Mouse (Mus musculus) megakaryocyte, embryonic 14.5 days (primary cell): ENCODE data around the gene Hlcs.

Source experiments
- FLI1 ChIP-seq: IDR thresholded peaks from 2 replicates; pipeline ENCODE4 v1.6.1; 2012; ENCODE audit warnings: low read length, inconsistent platforms, mixed read lengths
- GATA1 ChIP-seq: IDR thresholded peaks from 3 replicates; pipeline ENCODE4 v1.6.1; 2012; ENCODE audit warnings: mixed read lengths, low read length, inconsistent platforms, borderline replicate concordance

GRCm38 (mm10) chr16:94097724-94098455 lies 215.5 kb downstream of the Hlcs start:
- TF ChIP-seq GATA1 (no peak), FLI1 (no peak)
